Mouse (Mus musculus): Measurements from ENCODE around the gene Tle4.

The Tle4 gene

GRCm38 (mm10) chr19:14463281-14464079 is 134.4 kb downstream of the Tle4 start:
- in situ Hi-C loops (cut with MboI) = no loop called here

GRCm38 (mm10) chr19:14453486-14453885 is 144.4 kb downstream of the Tle4 start:
- in situ Hi-C loops (cut with MboI) = no loop called here

GRCm38 (mm10) chr19:14451329-14451728 is 146.5 kb downstream of the Tle4 start:
- in situ Hi-C loops (cut with MboI) = no loop called here

- in situ Hi-C loops (cut with MboI) = no loop called here
Observed at GRCm38 (mm10) chr19:14449738-14450137, 148.1 kb downstream of the Tle4 start.

GRCm38 (mm10) chr19:14448586-14448985 is 149.3 kb downstream of the Tle4 start:
- in situ Hi-C loops (cut with MboI) = no loop called here

GRCm38 (mm10) chr19:14447474-14447873 is 150.4 kb downstream of the Tle4 start:
- in situ Hi-C loops (cut with MboI) = no loop called here

GRCm38 (mm10) chr19:14441861-14442260 is 156.0 kb downstream of the Tle4 start:
- in situ Hi-C loops (cut with MboI) = no loop called here

GRCm38 (mm10) chr19:14437226-14437625 is 160.6 kb downstream of the Tle4 start:
- in situ Hi-C loops (cut with MboI) = no loop called here

GRCm38 (mm10) chr19:14436567-14436966 is 161.3 kb downstream of the Tle4 start:
- in situ Hi-C loops (cut with MboI) = no loop called here

GRCm38 (mm10) chr19:14435681-14436376 is 162.0 kb downstream of the Tle4 start:
- in situ Hi-C loops (cut with MboI) = no loop called here

GRCm38 (mm10) chr19:14433900-14434299 is 164.0 kb downstream of the Tle4 start:
- in situ Hi-C loops (cut with MboI) = no loop called here

- in situ Hi-C loops (cut with MboI) = no loop called here
Observed at GRCm38 (mm10) chr19:14432436-14432835, 165.4 kb downstream of the Tle4 start.

GRCm38 (mm10) chr19:14426920-14427319 is 170.9 kb downstream of the Tle4 start:
- in situ Hi-C loops (cut with MboI) = no loop called here

- in situ Hi-C loops (cut with MboI) = no loop called here
Observed at GRCm38 (mm10) chr19:14426244-14426868, 171.5 kb downstream of the Tle4 start.

GRCm38 (mm10) chr19:14425122-14425521 is 172.7 kb downstream of the Tle4 start:
- in situ Hi-C loops (cut with MboI) = no loop called here

GRCm38 (mm10) chr19:14424016-14424964 is 173.6 kb downstream of the Tle4 start:
- in situ Hi-C loops (cut with MboI) = no loop called here

GRCm38 (mm10) chr19:14421691-14422090 is 176.2 kb downstream of the Tle4 start:
- in situ Hi-C loops (cut with MboI) = no loop called here

GRCm38 (mm10) chr19:14419886-14420285 is 178.0 kb downstream of the Tle4 start:
- in situ Hi-C loops (cut with MboI) = no loop called here

- in situ Hi-C loops (cut with MboI) = no loop called here
Observed at GRCm38 (mm10) chr19:14416845-14417244, 181.0 kb downstream of the Tle4 start.

- in situ Hi-C loops (cut with MboI) = no loop called here
Observed at GRCm38 (mm10) chr19:14415996-14416395, 181.9 kb downstream of the Tle4 start.

- in situ Hi-C loops (cut with MboI) = no loop called here
Observed at GRCm38 (mm10) chr19:14414957-14415356, 182.9 kb downstream of the Tle4 start.

GRCm38 (mm10) chr19:14406603-14407002 is 191.2 kb downstream of the Tle4 start:
- in situ Hi-C loops (cut with MboI) = no loop called here
